Mouse (Mus musculus): ENCODE measurements around the gene Slc23a4.

GRCm38 (mm10) chr6:34971181-34971580, 17.0 kb downstream of the Slc23a4 start:
- TF ChIP-seq CTCF (IDR thresholded peaks at IDR 0.05; ENCODE audit: insufficient read depth, low read length) = no peak
- no peak for TF ChIP-seq POLR2A (IDR thresholded peaks at IDR 0.05; ENCODE audit: borderline replicate concordance, extremely low read depth, low read depth, low read length)

Measured in lung, adult 2 months (tissue).